Mouse (Mus musculus) intestine, embryonic 16.5 days (tissue): ENCODE data around the gene Prph. TPM values are rescaled to one million over a fixed set of nuclear protein-coding genes. Genes with fewer than 3 reads are reported as not detected.

Experiments
- ATAC-seq: fragments of 200-750 bp; cut with Nextera tagmentation; 2 replicates; pipeline ENCODE4 v1.8.0; 2017; ENCODE audit warnings: moderate TSS enrichment, moderate library complexity
- H3K27ac ChIP-seq: fragments of 300-500 bp; sonication (generic); 2 replicates; pipeline ENCODE4 v1.5.1; 2014; ENCODE audit warnings: mild to moderate bottlenecking, low read length
- H3K27me3 ChIP-seq: fragments of 300-500 bp; sonication (generic); replicated peaks from 2 replicates; pipeline ENCODE4 v1.6.1; 2014; ENCODE audit warnings: low read length, control low read depth, mixed read lengths; ENCODE audit not compliant: control insufficient read depth, insufficient read depth
- H3K36me3 ChIP-seq: fragments of 300-500 bp; sonication (generic); 2 replicates; pipeline ENCODE4 v1.6.1; 2014; ENCODE audit warnings: low read length, control low read depth; ENCODE audit not compliant: control insufficient read depth, insufficient read depth
- H3K4me1 ChIP-seq: fragments of 300-500 bp; sonication (generic); 2 replicates; pipeline ENCODE4 v1.6.1; 2014; ENCODE audit warnings: low read length, control low read depth, mixed read lengths; ENCODE audit not compliant: control insufficient read depth, insufficient read depth
- H3K4me2 ChIP-seq: fragments of 300-500 bp; sonication (generic); 2 replicates; pipeline ENCODE4 v1.6.1; 2014; ENCODE audit warnings: low read depth, low read length, control low read depth
- H3K4me3 ChIP-seq: fragments of 300-500 bp; sonication (generic); 2 replicates; pipeline ENCODE4 v1.5.1; 2014; ENCODE audit warnings: mild to moderate bottlenecking, low read length
- H3K9ac ChIP-seq: fragments of 300-500 bp; sonication (generic); 2 replicates; pipeline ENCODE4 v1.6.1; 2014; ENCODE audit warnings: low read depth, low read length
- H3K9me3 ChIP-seq: fragments of 300-500 bp; sonication (generic); 2 replicates; pipeline ENCODE4 v1.6.1; 2016; ENCODE audit warnings: low read length, control low read depth; ENCODE audit not compliant: control insufficient read depth
- WGBS: fragments of 180-500 bp; shearing (Covaris S2); extraction: QIAGEN DNeasy Blood & Tissue Kit; methylation state at CpG from one replicate; pipeline ENCODE4 v1.1.7; 2014; 5-methylcytosine and 5-hydroxymethylcytosine counted together
- microRNA-seq: library from miRNA; unstranded; fragments of <30 nt; microRNA quantifications from one replicate; pipeline ENCODE4, GENCODE M21; 2016
- polyA plus RNA-seq: library from polyadenylated mRNA; unstranded; fragments of >200 nt; fragmentation: Nextera tagmentation; extraction: Ambion mirVana; gene quantifications from 2 replicates; pipeline ENCODE4 v1.2.1, GENCODE M21; 2015

The Prph gene
- polyA plus RNA-seq, 1 experiment from 2014 or later = 38.4 TPM

- H3K27me3 ChIP-seq = peaks cover 38% of the 10 kb centered on the region
- H3K4me3 ChIP-seq = peak overlapping the region; percentile 50
- H3K27ac ChIP-seq = peak overlapping the region; percentile 93
- H3K4me2 ChIP-seq = peak overlapping the region; percentile 34; the same call in 1 of the 2 replicates
- no peaks in the 10 kb centered on the region for H3K9me3 ChIP-seq
- H3K9ac ChIP-seq = peak overlapping the region; percentile 72
- WGBS = 50% methylated on average over 3 of the region's 3 CpGs
- ATAC-seq = no peak
- H3K36me3 ChIP-seq = no peaks in the 10 kb centered on the region
- H3K4me1 ChIP-seq = peaks cover 28% of the 10 kb centered on the region
These were observed 45.0 kb downstream of the Prph start for GRCm38 (mm10) chr15:99099984-99100383.

- Histone ChIP-seq H3K4me2 (no peak overlapping the region), H3K27ac (no peak overlapping the region), H3K4me1 (0 out of 2 replicates have a peak, but pooled peaks cover 4% of the 10 kb centered on the region), H3K9me3 (no peaks in the 10 kb centered on the region), H3K4me3 (no peak overlapping the region), H3K36me3 (peaks cover 6% of the 10 kb centered on the region; the same call in 1 of the 2 replicates), H3K9ac (no peak overlapping the region), H3K27me3 (no peaks in the 10 kb centered on the region)
- 55% methylated on average over 7 of the region's 7 CpGs for whole genome bisulfite sequencing
- no peak for ATAC-seq
These were observed 50.3 kb downstream of the Prph start for GRCm38 (mm10) chr15:99105238-99105637.

GRCm38 (mm10) chr15:99107866-99108265 is 52.9 kb downstream of the Prph start:
- no peak for ATAC-seq
- H3K27ac ChIP-seq = no peak overlapping the region
- no peak overlapping the region for H3K9ac ChIP-seq
- H3K4me3 ChIP-seq = no peak overlapping the region
- H3K27me3 ChIP-seq = no peaks in the 10 kb centered on the region
- WGBS = 72% methylated on average over 3 of the region's 3 CpGs
- H3K4me2 ChIP-seq = no peak overlapping the region
- H3K36me3 ChIP-seq = peaks cover 6% of the 10 kb centered on the region; the same call in 1 of the 2 replicates
- no peaks in the 10 kb centered on the region for H3K4me1 ChIP-seq
- H3K9me3 ChIP-seq = no peaks in the 10 kb centered on the region

Small RNA genes lying within 50 kb of the gene (microRNA-seq; reads per million reads assigned to microRNA genes)
- 1.8 reads per million for gene Mir6960

Other genes starting within 250 kb of the Prph start
- not detected in 2 replicates for gene Ddn, start 245.7 kb upstream of the Prph start, polyA plus RNA-seq
- gene Prkag1, start 223.7 kb upstream of the Prph start, polyA plus RNA-seq = 92.2 and 94.6 TPM in 2 replicates
- 7.7 and 7.9 TPM in 2 replicates for gene Kmt2d, start 184.0 kb upstream of the Prph start, polyA plus RNA-seq
- gene Rhebl1, start 160.6 kb upstream of the Prph start, polyA plus RNA-seq = 11.3 and 12.3 TPM in 2 replicates
- 0.83 and 1.6 TPM in 2 replicates for gene Dhh, start 156.6 kb upstream of the Prph start, polyA plus RNA-seq
- gene Lmbr1l, start 136.9 kb upstream of the Prph start, polyA plus RNA-seq = 20.4 and 23.6 TPM in 2 replicates
- gene Tuba1b, start 120.6 kb upstream of the Prph start, polyA plus RNA-seq = 1,159 and 1,322 TPM in 2 replicates
- not detected in 2 replicates for gene Gm49450, start 101.6 kb upstream of the Prph start, polyA plus RNA-seq
- 816 and 895 TPM in 2 replicates for gene Tuba1a, start 101.5 kb upstream of the Prph start, polyA plus RNA-seq
- 295 and 311 TPM in 2 replicates for gene Tuba1c, start 25.3 kb upstream of the Prph start, polyA plus RNA-seq
- 20.2 and 25.4 TPM in 2 replicates for gene Troap, start 19.4 kb downstream of the Prph start, polyA plus RNA-seq
- 0.09 and 0.17 TPM in 2 replicates for gene C1ql4, start 32.6 kb downstream of the Prph start, polyA plus RNA-seq
- gene Dnajc22, start 38.0 kb downstream of the Prph start, polyA plus RNA-seq = 45.0 and 45.4 TPM in 2 replicates
- gene Spats2, start 70.7 kb downstream of the Prph start, polyA plus RNA-seq = 18.1 and 20.9 TPM in 2 replicates
- gene Kcnh3, start 169.7 kb downstream of the Prph start, polyA plus RNA-seq = 0.39 and 0.56 TPM in 2 replicates
- 124 and 128 TPM in 2 replicates for gene Mcrs1, start 196.8 kb downstream of the Prph start, polyA plus RNA-seq
- 29.8 and 34.8 TPM in 2 replicates for gene Prpf40b, start 239.9 kb downstream of the Prph start, polyA plus RNA-seq
- gene Fam186b, start 240.7 kb downstream of the Prph start, polyA plus RNA-seq = 0.24 TPM in 1 of 2 replicates, not detected in the other